Mouse (Mus musculus) heart, embryonic 14.5 days (tissue): Measurements from ENCODE around the gene Ptpa. TPM values are rescaled to one million over a fixed set of nuclear protein-coding genes. Genes with fewer than 3 reads are reported as not detected.

Experiments
- ATAC-seq: fragments of 200-750 bp; cut with Nextera tagmentation; 2 replicates; pipeline ENCODE4 v1.8.0; 2017; ENCODE audit warnings: low read depth, moderate TSS enrichment; ENCODE audit not compliant: insufficient number of reproducible peaks, insufficient read depth, low FRiP score
- H3K27ac ChIP-seq, 2 experiments: fragments of 200-500 bp in 1 of 2; fragments of 300-500 bp in 1 of 2; sonication (generic) in 1 of 2; replicated peaks in 1 of 2; 2 replicates each; pipeline ENCODE4 v1.5.1; 2012 to 2014; ENCODE audit warnings: low read depth in 2 of 2, low read length in 2 of 2, control low read depth in 1 of 2, mild to moderate bottlenecking in 1 of 2, mixed read lengths in 1 of 2; ENCODE audit not compliant: control insufficient read depth in 1 of 2, insufficient read depth in 1 of 2
- H3K27me3 ChIP-seq: fragments of 300-500 bp; sonication (generic); 2 replicates; pipeline ENCODE4 v1.6.1; 2014; ENCODE audit warnings: mild to moderate bottlenecking, low read length, control low read depth; ENCODE audit not compliant: control insufficient read depth, insufficient read depth
- H3K36me3 ChIP-seq: fragments of 300-500 bp; sonication (generic); 2 replicates; pipeline ENCODE4 v1.6.1; 2014; ENCODE audit warnings: mild to moderate bottlenecking, control low read depth, low read length, mixed read lengths; ENCODE audit not compliant: control insufficient read depth, insufficient read depth
- H3K4me1 ChIP-seq, 2 experiments: fragments of 200-500 bp in 1 of 2; fragments of 300-500 bp in 1 of 2; sonication (generic) in 1 of 2; 2 replicates each; pipeline ENCODE4 v1.6.1; 2012 to 2014; ENCODE audit warnings: low read length in 2 of 2, control low read depth in 1 of 2, mixed read lengths in 1 of 2; ENCODE audit not compliant: control insufficient read depth in 2 of 2, insufficient read depth in 2 of 2
- H3K4me2 ChIP-seq: fragments of 300-500 bp; sonication (generic); 2 replicates; pipeline ENCODE4 v1.6.1; 2014; ENCODE audit warnings: mild to moderate bottlenecking, low read length
- H3K4me3 ChIP-seq, 2 experiments: fragments of 200-500 bp in 1 of 2; fragments of 300-500 bp in 1 of 2; sonication (generic) in 1 of 2; 2 replicates each; pipeline ENCODE4 v1.5.1; 2012 to 2014; ENCODE audit warnings: low read length in 2 of 2, mild to moderate bottlenecking in 2 of 2, control low read depth in 1 of 2, low read depth in 1 of 2, moderate library complexity in 1 of 2; ENCODE audit not compliant: control insufficient read depth in 1 of 2, insufficient read depth in 1 of 2
- H3K9ac ChIP-seq: fragments of 300-500 bp; sonication (generic); 2 replicates; pipeline ENCODE4 v1.6.1; 2014; ENCODE audit warnings: mild to moderate bottlenecking, low read length
- H3K9me3 ChIP-seq: fragments of 300-500 bp; sonication (generic); 2 replicates; pipeline ENCODE4 v1.6.1; 2016; ENCODE audit warnings: low read length, control low read depth; ENCODE audit not compliant: control insufficient read depth
- WGBS: fragments of 180-500 bp; shearing (Covaris S2); extraction: QIAGEN DNeasy Blood & Tissue Kit; methylation state at CpG from one replicate; pipeline ENCODE4 v1.1.7; 2014; 5-methylcytosine and 5-hydroxymethylcytosine counted together
- microRNA-seq: library from miRNA; unstranded; fragments of <30 nt; microRNA quantifications from one replicate; pipeline ENCODE4, GENCODE M21; 2016
- polyA plus RNA-seq: library from polyadenylated mRNA; unstranded; fragments of >200 nt; fragmentation: Nextera tagmentation; extraction: Ambion mirVana; gene quantifications from 2 replicates; pipeline ENCODE4 v1.2.1, GENCODE M21; 2014

The Ptpa gene
- polyA plus RNA-seq, 1 experiment from 2014 or later, result 61.2 TPM

DNA sequence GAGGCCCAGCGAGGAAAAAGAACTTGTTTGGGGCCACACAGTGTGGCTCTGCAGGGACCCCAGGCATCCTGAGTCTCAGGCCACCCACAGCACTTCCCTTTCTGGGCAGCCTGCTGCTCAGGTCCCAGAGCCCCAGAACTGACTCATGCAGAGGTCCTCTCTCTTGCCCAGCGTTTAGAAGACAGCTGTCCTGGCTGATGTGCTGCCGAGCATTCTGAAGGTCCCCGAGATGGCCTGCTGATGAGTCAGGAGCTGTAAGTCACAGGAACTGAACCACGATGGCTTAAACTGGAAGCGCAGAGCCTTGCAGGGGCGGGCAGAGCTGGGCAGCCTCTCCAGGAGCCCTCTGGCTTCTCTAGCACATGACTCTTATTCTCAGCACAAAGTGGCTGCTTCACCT lies 71.8 kb downstream of the Ptpa start:
- no peak for ATAC-seq
- WGBS, result 23% methylated on average over 7 of the region's 7 CpGs
- H3K9ac ChIP-seq, result no peak overlapping the region

DNA sequence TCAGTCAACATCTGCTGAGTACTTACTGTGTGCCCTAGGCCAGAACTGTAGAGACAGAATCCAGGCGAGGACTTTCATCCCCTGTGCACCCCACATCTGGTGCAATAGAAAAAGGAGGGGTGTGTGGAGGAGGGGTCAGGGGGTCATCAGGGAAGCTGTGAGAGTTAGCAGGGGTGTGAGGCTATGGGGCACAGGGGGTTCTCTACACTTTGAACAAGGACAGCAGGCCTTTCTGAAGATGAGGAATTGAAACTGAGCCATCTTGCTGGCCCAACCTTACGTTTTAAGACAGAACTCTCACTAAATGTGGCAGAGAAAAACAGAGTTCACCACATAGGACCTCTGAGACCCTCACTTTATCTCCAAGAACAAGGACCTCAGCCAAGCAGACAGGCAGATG lies 74.5 kb downstream of the Ptpa start:
- ATAC-seq, result 0 out of 2 replicates have a peak, but pooled peaks have one; percentile 41
- Histone ChIP-seq H3K9ac (no peak overlapping the region), H3K27me3 (no peaks in the 10 kb centered on the region), H3K9me3 (no peaks in the 10 kb centered on the region), H3K4me3 (no peak overlapping the region), H3K36me3 (no peaks in the 10 kb centered on the region), H3K4me2 (no peak overlapping the region), H3K4me1 (peaks cover 0 to 3% of the 10 kb centered on the region in 2 experiments; a peak in 2 of 4 replicates), H3K27ac (no peak overlapping the region)
- WGBS, result 74% methylated on average over 2 of the region's 2 CpGs

More for the DNA sequence above, 71.8 kb downstream of the Ptpa start:
- Histone ChIP-seq H3K4me3 (no peak overlapping the region), H3K36me3 (no peaks in the 10 kb centered on the region), H3K9me3 (no peaks in the 10 kb centered on the region), H3K27ac (no peak overlapping the region), H3K4me2 (no peak overlapping the region), H3K27me3 (no peaks in the 10 kb centered on the region), H3K4me1 (peaks cover 0 to 3% of the 10 kb centered on the region in 2 experiments; a peak in 2 of 4 replicates)

DNA sequence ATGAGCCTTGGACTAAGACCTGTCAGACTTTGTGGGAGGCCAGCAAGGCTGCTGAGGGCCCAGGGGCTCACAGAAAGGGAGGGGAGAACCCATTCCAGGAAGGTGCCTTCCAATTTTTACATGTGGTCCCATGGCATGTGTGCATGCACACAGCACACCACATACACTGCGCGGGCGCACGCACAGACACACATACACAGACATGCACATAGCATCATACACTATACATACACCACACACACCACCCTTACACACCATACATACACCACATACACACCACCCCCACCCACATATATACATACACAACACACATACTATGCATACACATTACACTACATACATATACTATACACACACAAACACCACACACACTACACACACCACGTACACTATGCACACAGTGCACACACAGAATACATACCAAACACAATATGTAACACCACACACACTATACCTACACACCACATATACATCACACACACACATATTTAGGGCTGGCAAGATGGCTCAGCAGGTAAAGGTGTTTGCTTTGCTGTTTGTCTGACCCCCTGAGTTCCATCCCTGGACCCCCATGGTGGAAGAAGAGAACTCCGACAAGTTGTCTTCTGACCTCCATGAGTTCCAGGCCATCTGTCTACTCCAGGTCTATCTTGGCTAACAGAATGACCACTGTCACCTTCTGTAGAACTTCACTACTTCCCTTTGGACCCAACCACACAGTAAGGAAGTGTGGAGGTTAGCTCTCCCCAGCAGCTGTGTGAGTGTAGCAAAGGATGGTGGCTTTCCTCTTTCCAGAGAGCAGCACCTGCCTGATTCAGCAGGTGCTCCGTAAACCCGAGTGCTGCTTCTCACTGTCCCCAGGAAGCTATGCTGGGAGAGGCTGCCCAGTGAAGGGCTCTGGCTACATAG lies 79.4 kb downstream of the Ptpa start:
- H3K4me3 ChIP-seq, result no peak overlapping the region

DNA sequence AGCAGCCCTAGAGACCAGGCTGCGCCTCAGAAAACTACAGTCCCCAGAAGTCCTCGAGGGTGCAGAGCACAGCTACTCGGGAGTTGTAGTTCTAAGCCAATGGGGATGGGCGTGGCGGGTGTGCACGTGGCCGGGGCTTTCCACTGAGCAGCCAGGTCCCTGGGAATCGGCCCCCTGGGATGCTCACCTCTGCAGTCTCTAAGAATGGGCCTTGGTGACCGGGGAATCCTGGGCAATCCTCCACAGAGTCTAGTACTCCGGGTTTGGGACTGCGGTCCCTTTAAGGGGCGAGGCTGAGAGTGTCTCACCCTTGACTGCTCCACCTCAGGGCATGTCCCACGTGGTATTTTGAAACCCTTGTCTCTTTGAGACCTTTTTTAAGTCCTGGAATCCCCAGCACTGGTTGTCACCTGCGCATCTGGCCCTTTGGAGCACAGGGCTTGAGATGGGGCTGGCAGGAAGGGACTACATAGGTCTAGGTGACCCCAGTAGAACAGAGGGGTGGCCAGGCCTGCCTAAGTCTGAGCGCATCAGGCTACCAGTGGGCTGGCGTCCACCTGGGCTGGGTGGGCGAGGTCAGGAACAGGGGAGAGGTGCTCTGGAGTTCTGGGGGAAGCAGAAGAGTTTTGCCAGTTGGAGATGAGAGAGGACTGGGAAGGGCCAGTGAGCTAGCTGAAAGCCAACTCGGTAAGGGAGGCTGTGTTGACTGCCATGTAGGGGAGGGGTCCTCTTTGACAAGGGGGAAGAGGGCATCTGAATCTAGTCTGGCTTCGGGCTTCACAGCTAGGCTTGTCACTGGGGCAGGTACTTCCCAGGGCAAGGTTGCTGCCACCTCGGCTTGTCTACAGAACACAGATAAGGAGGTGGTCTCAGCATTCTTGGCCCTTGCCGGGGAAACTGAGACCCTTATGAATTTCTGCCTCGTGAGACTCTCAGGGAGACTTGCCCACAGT lies 80.3 kb downstream of the Ptpa start:
- H3K4me3 ChIP-seq, result peak overlapping the region; percentile 26 to 35
- peak; percentile 83 for ATAC-seq
- peak overlapping the region in 1 of 2 experiments; percentile 43; a peak in 2 of 4 replicates for H3K27ac ChIP-seq
- no peaks in the 10 kb centered on the region for H3K27me3 ChIP-seq
- peak overlapping the region; percentile 56 for H3K4me2 ChIP-seq
- peaks cover 6 to 8% of the 10 kb centered on the region in 2 experiments for H3K4me1 ChIP-seq
- no peaks in the 10 kb centered on the region for H3K36me3 ChIP-seq
- H3K9me3 ChIP-seq, result no peaks in the 10 kb centered on the region
- H3K9ac ChIP-seq, result no peak overlapping the region; the same call in 1 of the 2 replicates
- WGBS, result 20% methylated on average over 22 of the region's 22 CpGs

More for the DNA sequence above, 79.4 kb downstream of the Ptpa start:
- Histone ChIP-seq H3K9me3 (no peaks in the 10 kb centered on the region), H3K27me3 (no peaks in the 10 kb centered on the region), H3K4me2 (peak overlapping the region; percentile 56; the same call in 1 of the 2 replicates), H3K27ac (no peak overlapping the region), H3K36me3 (no peaks in the 10 kb centered on the region), H3K4me1 (peaks cover 6 to 8% of the 10 kb centered on the region in 2 experiments), H3K9ac (no peak overlapping the region)
- 77% methylated on average over 8 of the region's 8 CpGs for WGBS
- ATAC-seq, result no peak

Small RNA genes lying within 50 kb of the gene (microRNA-seq; reads per million reads assigned to microRNA genes)
- gene Gm47292, result not detected

Other genes starting within 250 kb of the Ptpa start
- 40.3 and 43.2 TPM in 2 replicates for gene Endog, start 244.5 kb upstream of the Ptpa start, polyA plus RNA-seq
- gene Spout1, start 237.6 kb upstream of the Ptpa start, polyA plus RNA-seq, result 24.7 and 28.0 TPM in 2 replicates
- 22.0 and 26.0 TPM in 2 replicates for gene Kyat1, start 210.2 kb upstream of the Ptpa start, polyA plus RNA-seq
- gene Lrrc8a, start 178.3 kb upstream of the Ptpa start, polyA plus RNA-seq, result 47.4 and 52.7 TPM in 2 replicates
- 0.13 and 0.55 TPM in 2 replicates for gene Gm28035, start 175.5 kb upstream of the Ptpa start, polyA plus RNA-seq
- 10.8 TPM in 2 replicates for gene Phyhd1, start 149.8 kb upstream of the Ptpa start, polyA plus RNA-seq
- gene Gm28038, start 135.0 kb upstream of the Ptpa start, polyA plus RNA-seq, result not detected in 2 replicates
- gene Dolk, start 129.7 kb upstream of the Ptpa start, polyA plus RNA-seq, result 33.0 and 33.4 TPM in 2 replicates
- gene Nup188, start 129.6 kb upstream of the Ptpa start, polyA plus RNA-seq, result 23.9 and 26.2 TPM in 2 replicates
- 94.6 and 97.3 TPM in 2 replicates for gene Sh3glb2, start 56.7 kb upstream of the Ptpa start, polyA plus RNA-seq
- gene Miga2, start 51.8 kb upstream of the Ptpa start, polyA plus RNA-seq, result 28.3 and 31.6 TPM in 2 replicates
- 16.8 and 20.8 TPM in 2 replicates for gene Dolpp1, start 23.8 kb upstream of the Ptpa start, polyA plus RNA-seq
- gene Crat, start 226 bp upstream of the Ptpa start, polyA plus RNA-seq, result 127 and 135 TPM in 2 replicates
- 3.5 and 4.2 TPM in 2 replicates for gene Ier5l, start 58.2 kb downstream of the Ptpa start, polyA plus RNA-seq
- gene Cstad, start 179.0 kb downstream of the Ptpa start, polyA plus RNA-seq, result 3.2 and 3.8 TPM in 2 replicates